Mouse (Mus musculus) megakaryocyte-erythroid progenitor cell, adult 5-6 weeks (primary cell): Measurements from ENCODE around the gene Bnip2. TPM values are rescaled to one million over a fixed set of nuclear protein-coding genes. Genes with fewer than 3 reads are reported as not detected.

ENCODE experiments used
- ATAC-seq: replicated peaks from 2 replicates; pipeline ENCODE4 v1.8.0; 2016; ENCODE audit warnings: mild to moderate bottlenecking, inconsistent platforms; ENCODE audit not compliant: severe bottlenecking, poor library complexity, low FRiP score, low TSS enrichment
- total RNA-seq, 2 experiments: library from RNA; stranded (forward) in 1 of 2; stranded (reverse) in 1 of 2; fragments of 200-1000, 215-1000 nt in 1 of 2; fragments of >200 nt in 1 of 2; fragmentation: Nextera tagmentation in 1 of 2; gene quantifications; 2 replicates each; pipeline ENCODE4 v1.2.3; 2014 to 2017

The Bnip2 gene
- total RNA-seq, 2 experiments from 2014 or later, result 67.6 to 125 TPM

DNA sequence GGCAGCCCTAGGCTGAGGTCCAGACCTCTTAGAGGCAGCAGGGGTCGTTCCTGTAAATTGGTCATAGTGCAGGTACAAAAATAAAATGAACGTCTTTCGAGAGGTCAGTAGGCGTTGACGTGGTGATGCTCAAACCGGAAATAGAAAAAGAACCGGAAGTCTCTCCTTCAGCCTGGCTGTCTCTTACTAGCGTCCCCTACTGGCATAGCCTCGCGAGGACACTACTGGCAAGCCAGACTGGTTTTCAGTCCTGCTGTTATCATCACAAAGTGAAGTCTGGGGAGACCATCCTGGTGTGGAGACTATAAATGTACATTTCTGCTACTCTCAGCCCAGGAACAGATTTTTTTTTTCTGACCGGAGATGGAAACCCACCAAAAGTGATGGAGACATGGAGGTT lies 51.3 kb downstream of the Bnip2 start:
- ATAC-seq, result no peak

DNA sequence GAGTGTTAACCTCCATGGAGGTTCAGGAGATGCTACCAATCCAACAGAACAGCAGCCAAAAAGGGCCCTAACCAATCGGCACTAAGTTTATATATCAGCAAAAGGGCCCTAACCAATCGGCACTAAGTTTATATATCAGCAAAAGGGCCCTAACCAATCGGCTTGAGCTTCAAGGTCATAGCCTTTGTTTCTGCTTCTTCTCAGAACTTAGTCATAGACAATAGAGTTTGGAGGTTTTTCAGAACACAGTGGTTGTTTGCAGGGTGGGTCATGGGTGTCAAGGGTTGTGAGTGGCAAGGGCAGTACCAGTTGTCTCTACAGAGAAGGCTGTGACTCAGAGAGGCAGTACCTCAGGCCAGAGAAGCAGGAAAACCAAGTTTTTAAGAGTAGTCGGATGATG lies 52.9 kb downstream of the Bnip2 start:
- no peak for ATAC-seq

DNA sequence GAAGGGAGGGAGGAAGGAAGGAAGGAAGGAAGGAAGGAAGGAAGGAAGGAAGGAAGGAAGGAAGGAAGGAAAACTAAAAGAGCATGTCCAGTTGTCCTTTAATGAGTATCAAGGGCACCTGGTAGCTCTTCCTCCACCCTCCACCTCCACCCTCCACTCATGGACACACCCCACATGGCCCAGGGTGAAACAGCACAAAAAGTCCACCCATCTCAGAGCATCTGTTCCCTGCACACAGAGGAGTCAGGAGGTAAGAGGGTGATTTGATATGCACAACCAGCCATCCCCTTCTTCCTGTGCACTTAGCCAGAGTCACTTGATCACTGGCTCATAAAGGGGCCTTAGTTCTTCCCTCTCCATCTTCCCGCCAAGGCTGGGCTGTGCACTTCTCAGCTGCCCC lies 53.7 kb downstream of the Bnip2 start:
- ATAC-seq, result no peak

DNA sequence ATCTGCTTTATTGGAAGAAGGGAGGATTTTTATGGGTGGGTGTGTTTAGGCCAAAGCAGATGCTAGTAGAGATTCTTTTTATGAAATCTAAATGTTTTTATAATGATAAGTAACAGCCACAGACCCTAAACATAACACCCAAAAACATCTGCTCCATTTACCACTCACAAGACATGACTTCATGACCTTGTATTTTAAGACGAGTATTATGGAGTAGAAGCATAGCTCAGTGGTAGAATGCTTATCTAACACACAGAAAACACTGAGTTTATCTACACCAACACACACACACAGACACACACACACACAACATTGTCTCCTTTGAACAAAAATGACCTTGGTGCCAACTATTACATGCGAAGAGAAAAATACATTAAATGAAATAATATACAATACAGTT lies 55.6 kb downstream of the Bnip2 start:
- peak; percentile 81 for ATAC-seq

DNA sequence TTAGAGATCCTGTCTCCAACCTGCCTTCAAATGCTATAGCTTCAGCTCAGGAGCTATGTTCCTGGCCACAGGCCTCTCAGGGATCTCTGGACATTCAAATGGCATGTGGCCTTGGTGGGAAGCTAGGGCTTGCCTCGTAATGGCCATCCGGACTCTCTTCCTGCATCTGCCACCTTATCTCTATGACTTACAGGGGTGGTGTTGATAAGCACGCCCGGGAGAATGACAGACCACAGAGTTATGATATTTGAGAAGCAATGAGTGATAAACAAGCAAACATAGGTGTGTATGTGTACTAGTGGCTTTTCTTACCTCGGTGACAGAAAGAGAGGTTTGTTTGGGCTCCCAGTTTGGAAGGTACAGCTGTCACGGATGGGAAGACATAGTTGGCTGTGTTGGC lies 57.0 kb downstream of the Bnip2 start:
- ATAC-seq, result peak; percentile 57

DNA sequence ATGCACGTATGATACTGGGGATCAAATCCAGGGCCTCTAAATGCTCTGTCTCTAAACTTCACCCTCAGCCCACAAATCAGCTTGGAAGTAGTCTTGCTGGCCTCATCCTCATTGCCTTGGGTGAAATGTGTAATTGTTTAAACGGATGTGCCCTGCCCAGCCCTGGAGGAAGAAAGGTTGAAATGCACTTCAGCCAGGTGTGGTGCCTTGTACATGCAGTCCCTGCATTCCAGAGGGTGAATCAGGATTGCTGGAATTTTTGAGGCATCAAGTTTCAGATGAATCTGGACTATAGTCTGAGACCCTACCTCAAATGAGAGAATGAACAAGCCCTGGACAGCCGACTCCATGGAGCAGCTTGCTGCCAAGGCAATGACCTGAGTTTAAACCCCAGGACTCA lies 58.6 kb downstream of the Bnip2 start:
- no peak for ATAC-seq

DNA sequence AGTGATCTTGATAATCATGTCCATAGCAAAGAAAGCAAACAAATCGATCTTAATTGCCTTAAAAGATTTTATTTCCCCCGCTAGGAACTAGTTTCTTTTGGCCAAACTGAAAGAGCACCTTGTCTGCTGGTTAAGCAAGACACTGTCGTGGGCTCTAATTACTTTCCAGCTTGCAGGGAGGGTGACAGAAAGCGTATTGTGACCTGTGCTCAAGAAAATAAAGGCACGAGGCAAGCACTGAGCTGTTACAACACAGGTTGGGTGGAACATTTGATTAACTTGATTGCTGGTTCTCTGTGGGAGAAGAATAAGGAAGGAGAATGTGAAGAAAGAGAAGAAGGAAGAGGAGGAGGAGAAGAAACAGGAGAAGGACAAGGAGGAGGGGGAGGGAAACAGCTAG lies 59.0 kb downstream of the Bnip2 start:
- ATAC-seq, result no peak

DNA sequence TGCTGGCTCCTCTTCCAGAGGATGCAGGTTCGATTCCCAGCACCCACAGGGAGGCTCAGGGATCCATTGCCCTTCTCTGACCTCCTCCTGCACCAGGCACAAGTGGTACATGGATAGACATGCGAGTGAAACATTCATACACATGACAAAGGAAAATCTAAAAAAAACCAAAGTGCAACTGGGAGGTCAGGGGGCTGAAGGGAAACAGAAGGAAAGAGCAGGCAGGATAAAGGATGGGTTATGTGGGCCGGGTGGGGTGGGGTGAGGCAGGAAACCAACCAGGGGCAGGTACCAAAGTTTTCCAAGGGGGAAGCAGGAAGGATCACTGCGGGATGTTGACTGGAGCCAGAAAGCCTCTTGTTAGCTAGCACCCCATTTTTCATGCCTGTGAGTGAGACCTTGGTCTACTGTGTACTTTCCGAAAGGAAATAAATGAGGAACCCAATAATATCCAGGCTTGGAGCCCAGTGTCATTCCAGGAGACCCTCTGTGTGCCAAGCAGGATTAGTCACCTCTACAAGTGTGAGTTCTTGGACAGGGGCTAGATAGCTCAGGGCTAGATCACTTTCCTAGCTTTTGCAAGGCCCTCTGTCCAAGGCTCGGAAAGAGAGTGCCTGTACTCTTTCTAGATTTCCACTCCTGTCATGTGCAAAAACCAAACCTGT lies 59.6 kb downstream of the Bnip2 start:
- ATAC-seq, result no peak

DNA sequence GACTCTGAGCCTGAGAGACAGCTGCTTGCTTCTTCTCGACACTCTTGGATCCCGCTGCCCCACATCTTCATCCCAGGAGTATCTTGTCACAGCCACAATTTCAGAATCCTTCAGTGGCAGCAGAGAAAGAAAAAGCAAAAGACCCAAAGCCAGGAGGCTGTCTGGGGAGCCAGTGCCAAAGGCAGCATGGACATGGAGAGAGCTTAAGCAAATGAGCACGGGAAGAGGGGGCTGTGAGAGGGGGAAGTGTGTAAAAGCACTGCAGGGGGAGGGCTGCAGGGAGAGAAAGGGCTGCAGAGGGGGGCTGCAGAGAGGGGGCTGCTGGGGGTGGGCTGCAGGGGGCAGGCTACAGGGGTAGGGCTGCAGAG lies 60.1 kb downstream of the Bnip2 start:
- ATAC-seq, result no peak

DNA sequence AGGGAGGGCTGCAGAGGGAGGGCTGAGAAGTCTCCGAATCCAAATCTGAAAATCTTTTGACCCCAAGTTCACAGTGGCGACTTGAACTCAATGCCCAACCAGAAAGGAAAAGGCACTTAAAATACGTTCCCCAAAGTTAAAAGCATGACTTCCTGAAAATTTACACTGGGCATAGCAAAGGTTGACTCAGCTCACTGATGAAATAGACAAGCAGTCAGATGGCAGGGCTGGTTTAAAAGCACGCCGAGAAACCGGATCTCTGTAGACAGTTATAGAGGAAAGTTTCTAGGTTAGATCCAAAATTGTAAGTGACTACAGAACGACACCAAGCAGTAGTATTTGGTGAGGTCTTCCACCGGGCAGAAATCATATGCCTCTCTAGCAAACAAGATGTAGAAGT lies 60.6 kb downstream of the Bnip2 start:
- ATAC-seq, result no peak

DNA sequence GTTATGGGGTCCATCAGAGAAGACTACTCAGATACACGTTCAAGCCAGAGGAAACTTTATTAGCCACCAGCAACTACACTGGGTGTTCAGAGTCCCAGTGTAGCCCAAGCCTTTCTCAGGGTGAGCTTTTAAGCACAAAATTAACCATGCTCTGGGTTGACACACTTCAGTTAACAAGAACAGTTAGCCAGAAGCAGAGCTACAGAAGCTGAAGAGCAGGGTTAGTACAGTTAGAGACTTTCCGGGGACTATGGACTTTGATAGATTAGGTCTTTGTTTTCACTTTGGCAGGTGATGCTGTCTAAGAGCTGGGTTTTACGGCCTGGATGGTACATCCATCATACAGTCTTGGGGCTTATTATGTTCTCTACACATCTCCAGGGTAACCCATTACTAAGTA lies 63.5 kb downstream of the Bnip2 start:
- no peak for ATAC-seq

DNA sequence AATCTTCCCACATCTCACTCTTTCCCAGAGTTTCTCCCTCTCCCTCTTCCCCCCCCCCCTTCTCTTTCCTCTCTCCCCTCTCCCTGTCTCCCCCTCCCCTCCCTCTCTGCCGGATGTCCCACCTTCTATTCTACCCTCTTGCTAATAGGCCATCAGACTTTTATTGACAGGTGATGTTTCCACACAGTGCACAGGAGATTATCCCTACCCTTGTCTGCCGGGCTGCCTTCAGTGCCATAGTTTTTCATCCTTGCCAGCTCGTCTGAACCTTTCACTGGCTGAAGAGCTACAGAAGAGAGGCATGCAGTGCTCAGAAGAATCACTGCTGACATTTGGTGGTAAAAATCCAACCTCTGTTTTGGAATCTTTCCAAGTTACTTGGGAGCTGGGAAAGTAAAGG lies 64.1 kb downstream of the Bnip2 start:
- ATAC-seq, result no peak

Other genes with a start within 250 kb of the Bnip2 start
- not detected in 2 replicates for gene Foxb1, start 228.5 kb upstream of the Bnip2 start, total RNA-seq (2014; fragmentation: Nextera tagmentation)
- not detected in 2 replicates for gene Foxb1, start 228.5 kb upstream of the Bnip2 start, total RNA-seq (2017)
- 167 and 177 TPM in 2 replicates for gene Gtf2a2, start 23.1 kb downstream of the Bnip2 start, total RNA-seq (2014; fragmentation: Nextera tagmentation)
- 127 and 209 TPM in 2 replicates for gene Gtf2a2, start 23.1 kb downstream of the Bnip2 start, total RNA-seq (2017)
- gene Gcnt3, start 48.6 kb downstream of the Bnip2 start, total RNA-seq (2014; fragmentation: Nextera tagmentation), result not detected in 2 replicates
- gene Gcnt3, start 48.6 kb downstream of the Bnip2 start, total RNA-seq (2017), result not detected in 2 replicates
- not detected in 2 replicates for gene Fam81a, start 153.1 kb downstream of the Bnip2 start, total RNA-seq (2014; fragmentation: Nextera tagmentation)
- not detected in 2 replicates for gene Fam81a, start 153.1 kb downstream of the Bnip2 start, total RNA-seq (2017)
- gene Myo1e, start 217.9 kb downstream of the Bnip2 start, total RNA-seq (2014; fragmentation: Nextera tagmentation), result 2.1 and 2.7 TPM in 2 replicates
- gene Myo1e, start 217.9 kb downstream of the Bnip2 start, total RNA-seq (2017), result 2.3 and 4.0 TPM in 2 replicates